Mouse (Mus musculus) frontal cortex, adult 2 months (tissue): ENCODE data around the gene Tlr11. TPM values are rescaled to one million over a fixed set of nuclear protein-coding genes. Genes with fewer than 3 reads are reported as not detected.

Experiments used
- DNase-seq, 2 experiments: peaks; one replicate each; pipeline ENCODE4 v3.0.0; 2022; ENCODE audit warnings: low spot score in 1 of 2; ENCODE audit errors: extremely low spot score in 1 of 2
- polyA plus RNA-seq: library from polyadenylated mRNA; depleted of rRNA; stranded (reverse); fragments of >200 nt; gene quantifications from 2 replicates; pipeline ENCODE4 v1.2.3, GENCODE M21; 2012; rRNA removed

Gene Tlr11
- polyA plus RNA-seq: not detected in 2 replicates

- DNase-seq: no peak
Observed at GRCm38 (mm10) chr14:50357593-50357992, at the start of gene Tlr11. TSS of gene Tlr11 (plus strand) at chr14:50357914.

DNA sequence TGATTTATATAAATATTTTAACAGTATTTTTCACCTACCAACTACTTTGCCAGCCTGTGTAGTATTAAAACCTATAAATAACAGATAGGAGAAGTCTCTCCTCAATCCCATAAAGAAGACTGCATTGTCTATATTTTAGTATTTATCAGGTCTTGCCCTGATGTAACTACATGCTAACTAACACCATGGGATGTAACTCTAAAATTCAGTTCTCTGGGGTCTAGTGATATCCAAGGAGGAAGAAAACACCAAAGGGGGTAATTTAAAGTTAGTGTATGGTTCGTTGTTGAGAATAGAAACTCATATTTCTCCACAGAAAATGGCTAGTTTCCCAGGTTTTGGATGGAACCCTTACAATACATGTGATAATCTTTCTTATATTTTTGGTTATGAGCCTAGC, 31.1 kb upstream of the Tlr11 start, which contains the start of gene Olfr734:
Gene Olfr734, minus strand, starts transcription at position 101 of the 400 bp plus-strand sequence.
- DNase-seq: no peak

DNA sequence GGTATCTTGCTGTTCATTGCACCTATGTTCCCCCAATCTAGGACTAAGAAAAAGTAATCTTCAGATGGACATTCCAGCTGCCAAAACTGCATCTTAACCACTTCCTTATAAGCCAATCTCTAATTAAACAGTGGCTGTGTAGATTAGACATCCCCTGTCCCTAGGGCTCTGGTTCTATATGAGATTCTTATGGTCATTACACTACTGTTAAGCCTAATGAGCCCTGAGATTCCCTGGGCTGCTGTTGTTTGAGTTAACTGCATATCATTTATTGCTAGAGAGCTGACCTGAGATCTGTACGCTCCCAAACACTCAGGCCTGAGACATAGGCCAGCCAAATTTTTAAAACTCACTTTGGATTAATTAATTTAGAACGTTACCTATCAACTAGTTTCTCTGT, 8.9 kb upstream of the Tlr11 start, which contains the start of gene Olfr735:
Gene Olfr735, minus strand, starts transcription at position 77 of the 400 bp plus-strand sequence.
- DNase-seq: no peak

GRCm38 (mm10) chr14:50352438-50352837, 5.3 kb upstream of the Tlr11 start:
- peak in 1 of 2 experiments; percentile 2 for DNase-seq

- DNase-seq: no peak
Observed at GRCm38 (mm10) chr14:50356725-50357124, 989 bp upstream of the Tlr11 start.

DNA sequence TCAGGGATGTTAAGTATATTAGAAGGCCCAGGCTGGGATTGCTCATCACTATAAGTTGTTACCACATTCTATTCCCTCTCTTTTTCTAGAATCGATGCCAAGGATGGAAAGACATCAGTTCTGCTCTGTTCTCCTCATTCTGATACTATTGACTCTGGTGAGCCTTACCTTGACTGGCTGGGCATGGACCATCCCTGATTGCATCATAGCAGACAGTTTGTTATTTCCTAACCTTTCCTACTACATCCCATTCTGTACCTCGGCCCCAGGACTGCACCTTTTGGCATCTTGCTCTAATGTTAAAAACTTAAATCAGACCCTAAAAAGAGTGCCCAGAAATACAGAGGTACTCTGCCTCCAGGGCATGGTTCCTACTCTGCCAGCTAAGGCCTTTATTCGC, 2.8 kb downstream of the Tlr11 start:
- no peak for DNase-seq

DNA sequence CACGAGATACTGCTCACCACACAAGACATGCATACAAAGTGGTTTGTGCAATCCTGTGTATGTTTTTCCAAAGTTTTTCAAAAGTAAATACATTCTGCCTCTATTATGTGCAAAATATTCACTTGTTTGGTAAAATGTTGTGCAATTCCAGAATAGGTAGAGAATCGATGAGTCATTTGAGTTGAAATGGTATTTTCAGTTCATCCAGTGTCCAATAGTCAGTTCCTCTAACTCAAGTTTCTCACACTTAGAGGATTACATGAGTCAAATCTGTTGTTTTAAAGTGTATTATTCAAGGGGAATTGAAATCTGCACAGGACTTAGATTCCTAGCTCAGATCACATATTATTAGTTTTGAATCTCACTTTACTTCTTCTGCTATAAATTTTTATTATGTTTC, 5.8 kb downstream of the Tlr11 start:
- no peak for DNase-seq

GRCm38 (mm10) chr14:50380863-50381262, 23.1 kb downstream of the Tlr11 start, which contains the start of gene Olfr736:
TSS of gene Olfr736 (plus strand) at chr14:50381163.
- DNase-seq: no peak

DNA sequence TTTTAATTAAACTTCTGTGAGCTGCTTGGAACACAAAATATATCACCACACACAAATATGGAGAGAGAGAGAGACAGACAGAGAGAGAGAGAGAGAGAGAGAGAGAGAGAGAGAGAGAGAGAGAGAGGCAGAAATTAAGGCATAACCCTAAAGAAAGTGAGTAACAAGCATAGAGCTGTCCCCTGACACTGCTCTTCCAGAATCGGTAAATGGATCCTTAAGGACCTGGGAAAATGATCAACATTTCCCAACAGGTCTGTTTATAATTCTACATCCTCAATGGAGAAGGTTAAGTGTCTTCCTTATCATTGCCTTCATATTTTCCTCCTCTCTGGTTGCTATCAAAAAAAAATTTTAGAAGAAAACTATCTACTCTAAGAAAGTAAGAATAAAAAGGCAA, 49.6 kb downstream of the Tlr11 start, which contains the start of gene Olfr738:
Gene Olfr738, plus strand, starts transcription at position 301 of the 400 bp plus-strand sequence.
- DNase-seq: no peak

Other genes with a start within 250 kb of the Tlr11 start
- 0.08 TPM in 1 of 2 replicates, not detected in the other for gene Olfr727, start 234.7 kb upstream of the Tlr11 start, polyA plus RNA-seq
- gene Olfr728, start 215.2 kb upstream of the Tlr11 start, polyA plus RNA-seq: not detected in 2 replicates
- gene Olfr729, start 205.0 kb upstream of the Tlr11 start, polyA plus RNA-seq: not detected in 2 replicates
- gene Olfr730, start 169.7 kb upstream of the Tlr11 start, polyA plus RNA-seq: 0.02 TPM in 1 of 2 replicates, not detected in the other
- not detected in 2 replicates for gene Olfr731, start 116.0 kb upstream of the Tlr11 start, polyA plus RNA-seq
- gene Olfr732, start 73.7 kb upstream of the Tlr11 start, polyA plus RNA-seq: not detected in 2 replicates
- gene Olfr733, start 56.4 kb upstream of the Tlr11 start, polyA plus RNA-seq: not detected in 2 replicates
- not detected in 2 replicates for gene Olfr734, start 31.2 kb upstream of the Tlr11 start, polyA plus RNA-seq
- not detected in 2 replicates for gene Olfr735, start 9.0 kb upstream of the Tlr11 start, polyA plus RNA-seq
- gene Olfr736, start 23.2 kb downstream of the Tlr11 start, polyA plus RNA-seq: not detected in 2 replicates
- gene Olfr738, start 49.7 kb downstream of the Tlr11 start, polyA plus RNA-seq: not detected in 2 replicates
- gene Olfr739, start 60.7 kb downstream of the Tlr11 start, polyA plus RNA-seq: not detected in 2 replicates
- gene Olfr740, start 87.6 kb downstream of the Tlr11 start, polyA plus RNA-seq: 0.08 TPM in 1 of 2 replicates, not detected in the other
- not detected in 2 replicates for gene Olfr741, start 114.8 kb downstream of the Tlr11 start, polyA plus RNA-seq
- gene Olfr742, start 145.7 kb downstream of the Tlr11 start, polyA plus RNA-seq: not detected in 2 replicates
- not detected in 2 replicates for gene Olfr743, start 163.9 kb downstream of the Tlr11 start, polyA plus RNA-seq